Mouse (Mus musculus): ENCODE data around the gene Nfat5. TPM values are rescaled to one million over a fixed set of nuclear protein-coding genes. Genes with fewer than 3 reads are reported as not detected.

The Nfat5 gene
- polyA plus RNA-seq, 1 experiment from 2014 or later, result 11.1 TPM

DNA sequence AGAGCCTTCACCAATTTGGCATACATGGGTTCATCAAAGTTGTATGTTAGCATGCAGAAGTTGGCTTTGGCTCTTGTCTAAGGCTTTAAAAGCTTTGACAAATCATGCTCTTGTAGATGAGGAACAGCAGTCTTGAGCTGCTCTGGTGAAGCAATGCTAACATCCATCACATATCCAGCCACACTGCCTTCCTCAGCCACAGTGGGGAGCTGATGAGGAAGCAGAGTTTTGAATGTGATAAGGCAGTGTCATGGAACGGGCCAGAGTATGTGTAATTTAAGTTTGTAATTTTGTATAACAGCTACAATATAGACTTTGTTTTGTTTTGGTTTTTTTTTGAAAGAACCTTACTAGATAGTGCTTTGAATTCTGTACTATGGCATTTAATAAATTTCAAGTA lies 36.3 kb downstream of the Nfat5 start:
- 47% methylated on average over 1 of the region's 1 CpGs for WGBS
- H3K9me3 ChIP-seq (ENCODE audit: control insufficient read depth, low read length), result no peaks in the 10 kb centered on the region
- H3K36me3 ChIP-seq (ENCODE audit: control insufficient read depth, insufficient read depth, low read length), result no peaks in the 10 kb centered on the region
- H3K27ac ChIP-seq (ENCODE audit: low read length), result no peak overlapping the region
- no peak overlapping the region for H3K4me3 ChIP-seq (ENCODE audit: low read length)
- no peak for ATAC-seq (ENCODE audit: low read depth)
- no peaks in the 10 kb centered on the region for H3K4me1 ChIP-seq (replicated peaks; ENCODE audit: control insufficient read depth, insufficient read depth, low read length)
- no peak overlapping the region for H3K9ac ChIP-seq (ENCODE audit: low read length)
- no peaks in the 10 kb centered on the region for H3K27me3 ChIP-seq (ENCODE audit: control insufficient read depth, insufficient read depth, low read depth, low read length)
- H3K4me2 ChIP-seq (ENCODE audit: low read depth, low read length), result no peak overlapping the region

DNA sequence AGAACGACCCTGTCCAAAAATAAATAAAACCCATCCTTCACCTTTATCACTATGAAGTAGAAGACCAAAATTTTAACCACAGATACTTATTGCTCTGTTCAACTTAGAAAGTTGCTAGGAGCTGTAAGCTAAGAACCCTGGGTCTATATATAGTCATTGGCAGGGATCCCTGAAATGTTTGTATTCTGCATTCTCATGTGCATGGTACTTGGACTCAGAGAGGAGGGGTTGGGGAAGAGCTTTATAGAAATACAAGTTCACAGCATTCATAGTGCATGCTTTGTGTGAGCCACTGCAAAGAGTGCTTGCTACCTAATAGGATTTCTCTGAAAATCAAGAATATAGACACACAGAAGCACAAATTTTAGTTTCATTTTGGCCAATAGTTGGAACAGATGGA lies 43.2 kb downstream of the Nfat5 start:
- H3K27me3 ChIP-seq (ENCODE audit: control insufficient read depth, insufficient read depth, low read depth, low read length), result no peaks in the 10 kb centered on the region
- peaks cover 3% of the 10 kb centered on the region for H3K4me1 ChIP-seq (replicated peaks; ENCODE audit: control insufficient read depth, insufficient read depth, low read length)
- WGBS, result 70% methylated on average over 1 of the region's 1 CpGs
- H3K9me3 ChIP-seq (ENCODE audit: control insufficient read depth, low read length), result no peaks in the 10 kb centered on the region
- 0 out of 2 replicates have a peak overlapping the region, but pooled peaks have one; percentile 31 for H3K27ac ChIP-seq (ENCODE audit: low read length)
- H3K9ac ChIP-seq (ENCODE audit: low read length), result no peak overlapping the region
- H3K36me3 ChIP-seq (ENCODE audit: control insufficient read depth, insufficient read depth, low read length), result peaks cover 4% of the 10 kb centered on the region; the same call in 1 of the 2 replicates
- no peak overlapping the region for H3K4me3 ChIP-seq (ENCODE audit: low read length)
- peak; percentile 38; the same call in 1 of the 2 replicates for ATAC-seq (ENCODE audit: low read depth)
- H3K4me2 ChIP-seq (ENCODE audit: low read depth, low read length), result peak overlapping the region; percentile 3; the same call in 1 of the 2 replicates

- ATAC-seq (ENCODE audit: low read depth), result no peak
- Histone ChIP-seq H3K27me3 (ENCODE audit: control insufficient read depth, insufficient read depth, low read depth, low read length) (no peaks in the 10 kb centered on the region), H3K9me3 (ENCODE audit: control insufficient read depth, low read length) (no peaks in the 10 kb centered on the region), H3K4me1 (replicated peaks; ENCODE audit: control insufficient read depth, insufficient read depth, low read length) (no peaks in the 10 kb centered on the region), H3K9ac (ENCODE audit: low read length) (no peak overlapping the region), H3K4me2 (ENCODE audit: low read depth, low read length) (no peak overlapping the region), H3K27ac (ENCODE audit: low read length) (no peak overlapping the region), H3K4me3 (ENCODE audit: low read length) (no peak overlapping the region), H3K36me3 (ENCODE audit: control insufficient read depth, insufficient read depth, low read length) (peaks cover 43% of the 10 kb centered on the region)
- WGBS, result 81% methylated on average over 4 of the region's 4 CpGs
Observed at GRCm38 (mm10) chr8:107370311-107370710, 77.0 kb downstream of the Nfat5 start.

- no peak overlapping the region for H3K9ac ChIP-seq (ENCODE audit: low read length)
- 91% methylated on average over 3 of the region's 3 CpGs for WGBS
- no peaks in the 10 kb centered on the region for H3K9me3 ChIP-seq (ENCODE audit: control insufficient read depth, low read length)
- H3K27me3 ChIP-seq (ENCODE audit: control insufficient read depth, insufficient read depth, low read depth, low read length), result no peaks in the 10 kb centered on the region
- no peak overlapping the region for H3K4me3 ChIP-seq (ENCODE audit: low read length)
- no peak for ATAC-seq (ENCODE audit: low read depth)
- no peaks in the 10 kb centered on the region for H3K4me1 ChIP-seq (replicated peaks; ENCODE audit: control insufficient read depth, insufficient read depth, low read length)
- no peak overlapping the region for H3K27ac ChIP-seq (ENCODE audit: low read length)
- peaks cover 15% of the 10 kb centered on the region for H3K36me3 ChIP-seq (ENCODE audit: control insufficient read depth, insufficient read depth, low read length)
- H3K4me2 ChIP-seq (ENCODE audit: low read depth, low read length), result no peak overlapping the region
Observed at GRCm38 (mm10) chr8:107377346-107377745, 84.1 kb downstream of the Nfat5 start.

DNA sequence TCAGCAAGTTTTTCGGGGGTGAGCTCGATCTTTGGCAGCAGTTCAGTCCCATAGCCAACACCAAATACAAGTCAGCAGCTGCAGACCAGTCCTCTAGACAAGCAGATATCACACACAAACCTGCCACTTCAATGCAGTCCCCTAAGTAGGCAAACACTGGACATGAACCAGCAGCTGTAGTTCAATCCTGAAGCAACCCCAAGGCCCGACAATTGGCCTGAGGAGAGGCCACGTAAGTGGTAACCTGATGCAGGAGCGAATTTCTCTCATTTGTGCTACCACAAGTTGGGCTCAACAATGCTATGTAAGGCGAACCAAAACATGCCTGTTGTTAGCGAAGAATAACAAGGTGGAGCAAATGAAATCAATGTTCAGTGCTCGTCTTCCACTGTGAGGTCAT lies 87.5 kb downstream of the Nfat5 start:
- Histone ChIP-seq H3K4me1 (replicated peaks; ENCODE audit: control insufficient read depth, insufficient read depth, low read length) (no peaks in the 10 kb centered on the region), H3K4me3 (ENCODE audit: low read length) (no peak overlapping the region), H3K27ac (ENCODE audit: low read length) (no peak overlapping the region), H3K4me2 (ENCODE audit: low read depth, low read length) (no peak overlapping the region), H3K36me3 (ENCODE audit: control insufficient read depth, insufficient read depth, low read length) (peaks cover 12% of the 10 kb centered on the region), H3K27me3 (ENCODE audit: control insufficient read depth, insufficient read depth, low read depth, low read length) (no peaks in the 10 kb centered on the region), H3K9ac (ENCODE audit: low read length) (no peak overlapping the region), H3K9me3 (ENCODE audit: control insufficient read depth, low read length) (no peaks in the 10 kb centered on the region)
- WGBS, result 80% methylated on average over 8 of the region's 8 CpGs
- ATAC-seq (ENCODE audit: low read depth), result no peak

DNA sequence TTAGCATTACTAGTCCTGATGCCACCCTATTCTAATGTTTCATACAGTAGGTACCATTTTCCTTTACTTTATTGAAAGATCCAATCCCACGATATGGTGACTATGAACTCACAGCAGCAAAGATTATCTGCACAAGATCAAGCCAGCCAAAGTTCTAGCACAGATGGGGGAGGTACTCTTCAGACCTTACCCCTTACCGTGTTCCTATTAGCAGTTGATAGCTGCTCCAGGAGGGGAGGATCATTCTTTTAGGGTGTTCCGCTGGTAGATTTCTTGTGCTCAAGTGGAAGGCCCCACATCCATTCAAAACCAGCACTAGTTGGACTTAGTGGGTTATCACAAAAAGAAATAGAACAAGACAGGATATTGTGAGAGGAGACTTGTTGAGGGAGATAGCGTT lies 88.4 kb downstream of the Nfat5 start:
- H3K27ac ChIP-seq (ENCODE audit: low read length), result no peak overlapping the region
- H3K4me1 ChIP-seq (replicated peaks; ENCODE audit: control insufficient read depth, insufficient read depth, low read length), result no peaks in the 10 kb centered on the region
- ATAC-seq (ENCODE audit: low read depth), result no peak
- H3K9ac ChIP-seq (ENCODE audit: low read length), result no peak overlapping the region
- H3K27me3 ChIP-seq (ENCODE audit: control insufficient read depth, insufficient read depth, low read depth, low read length), result no peaks in the 10 kb centered on the region
- 91% methylated on average over 4 of the region's 4 CpGs for WGBS
- no peaks in the 10 kb centered on the region for H3K9me3 ChIP-seq (ENCODE audit: control insufficient read depth, low read length)
- no peak overlapping the region for H3K4me3 ChIP-seq (ENCODE audit: low read length)
- no peak overlapping the region for H3K4me2 ChIP-seq (ENCODE audit: low read depth, low read length)
- peaks cover 12% of the 10 kb centered on the region for H3K36me3 ChIP-seq (ENCODE audit: control insufficient read depth, insufficient read depth, low read length)

DNA sequence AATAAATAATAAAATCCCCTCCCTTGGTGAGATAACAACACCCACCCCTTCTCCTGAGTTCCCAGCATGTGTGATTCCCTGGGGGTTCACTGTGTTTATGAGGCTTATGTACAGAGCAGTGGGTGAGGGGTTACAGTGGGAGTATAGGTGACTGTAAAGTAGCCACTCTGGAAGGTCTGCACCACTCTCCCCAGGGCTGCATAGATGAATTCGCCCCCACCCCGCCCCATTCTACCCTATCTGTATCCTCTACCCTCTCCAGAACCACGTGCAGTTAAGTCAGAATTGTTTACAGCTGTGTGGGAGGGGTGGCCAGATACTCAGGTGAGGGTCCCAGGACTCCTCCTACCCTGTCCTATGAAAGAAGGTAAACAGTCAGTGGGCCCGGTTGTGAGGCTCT lies 89.6 kb downstream of the Nfat5 start:
- H3K4me2 ChIP-seq (ENCODE audit: low read depth, low read length), result no peak overlapping the region
- H3K36me3 ChIP-seq (ENCODE audit: control insufficient read depth, insufficient read depth, low read length), result peaks cover 12% of the 10 kb centered on the region
- H3K4me3 ChIP-seq (ENCODE audit: low read length), result no peak overlapping the region
- no peaks in the 10 kb centered on the region for H3K9me3 ChIP-seq (ENCODE audit: control insufficient read depth, low read length)
- ATAC-seq (ENCODE audit: low read depth), result no peak
- no peak overlapping the region for H3K9ac ChIP-seq (ENCODE audit: low read length)
- H3K27me3 ChIP-seq (ENCODE audit: control insufficient read depth, insufficient read depth, low read depth, low read length), result no peaks in the 10 kb centered on the region
- H3K27ac ChIP-seq (ENCODE audit: low read length), result no peak overlapping the region
- 61% methylated on average over 4 of the region's 4 CpGs for WGBS
- no peaks in the 10 kb centered on the region for H3K4me1 ChIP-seq (replicated peaks; ENCODE audit: control insufficient read depth, insufficient read depth, low read length)

DNA sequence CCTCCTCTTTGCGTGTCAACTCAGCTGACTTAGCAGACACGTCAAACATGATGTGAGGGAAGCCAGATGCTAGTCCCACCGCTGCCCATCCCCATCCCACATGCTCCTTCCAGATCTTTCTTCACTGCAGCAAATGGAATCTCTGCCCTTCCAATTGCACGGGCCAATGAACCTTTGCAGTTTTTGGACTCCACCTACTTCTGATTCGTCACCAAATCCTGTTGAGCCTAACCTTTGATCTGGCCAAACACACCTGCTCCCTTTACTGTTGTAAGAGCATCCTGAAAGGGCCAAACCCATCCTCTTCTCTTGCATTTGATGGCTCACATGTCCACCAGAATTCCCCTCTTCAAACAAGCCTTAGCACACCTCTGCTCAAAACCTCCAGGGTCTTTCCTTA lies 91.4 kb downstream of the Nfat5 start:
- Histone ChIP-seq H3K27ac (ENCODE audit: low read length) (no peak overlapping the region), H3K9me3 (ENCODE audit: control insufficient read depth, low read length) (no peaks in the 10 kb centered on the region), H3K36me3 (ENCODE audit: control insufficient read depth, insufficient read depth, low read length) (peaks cover 7% of the 10 kb centered on the region; the same call in 1 of the 2 replicates), H3K4me1 (replicated peaks; ENCODE audit: control insufficient read depth, insufficient read depth, low read length) (peaks cover 3% of the 10 kb centered on the region), H3K4me2 (ENCODE audit: low read depth, low read length) (no peak overlapping the region), H3K9ac (ENCODE audit: low read length) (no peak overlapping the region), H3K4me3 (ENCODE audit: low read length) (no peak overlapping the region), H3K27me3 (ENCODE audit: control insufficient read depth, insufficient read depth, low read depth, low read length) (no peaks in the 10 kb centered on the region)
- ATAC-seq (ENCODE audit: low read depth), result no peak
- WGBS, result 39% methylated on average over 5 of the region's 5 CpGs

DNA sequence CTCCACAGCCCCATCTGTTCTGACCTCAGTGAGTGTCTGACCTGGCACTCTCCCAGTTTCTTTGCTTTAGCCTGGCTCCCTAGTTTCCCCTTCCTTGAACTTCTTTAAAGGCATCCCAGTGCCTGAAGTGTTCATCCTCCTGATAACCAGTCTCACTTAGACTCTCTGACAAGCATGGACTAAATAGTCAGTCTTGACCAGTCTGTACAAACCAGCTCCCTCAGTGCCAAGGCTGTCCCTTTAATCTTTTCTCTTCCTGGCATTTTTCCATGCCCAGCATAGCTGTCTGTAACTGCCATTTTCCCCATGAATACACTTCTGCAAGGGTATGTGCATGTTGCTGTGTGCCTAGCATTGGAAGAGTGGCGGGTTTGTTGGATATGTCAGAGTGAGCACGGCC lies 91.8 kb downstream of the Nfat5 start:
- H3K4me1 ChIP-seq (replicated peaks; ENCODE audit: control insufficient read depth, insufficient read depth, low read length), result peaks cover 6% of the 10 kb centered on the region

GRCm38 (mm10) chr8:107386171-107386570 lies 92.9 kb downstream of the Nfat5 start:
- 39% methylated on average over 5 of the region's 5 CpGs for WGBS
- Histone ChIP-seq H3K27me3 (ENCODE audit: control insufficient read depth, insufficient read depth, low read depth, low read length) (no peaks in the 10 kb centered on the region), H3K4me1 (replicated peaks; ENCODE audit: control insufficient read depth, insufficient read depth, low read length) (peaks cover 6% of the 10 kb centered on the region), H3K36me3 (ENCODE audit: control insufficient read depth, insufficient read depth, low read length) (no peaks in the 10 kb centered on the region), H3K4me2 (ENCODE audit: low read depth, low read length) (no peak overlapping the region), H3K27ac (ENCODE audit: low read length) (no peak overlapping the region), H3K4me3 (ENCODE audit: low read length) (no peak overlapping the region), H3K9me3 (ENCODE audit: control insufficient read depth, low read length) (no peaks in the 10 kb centered on the region), H3K9ac (ENCODE audit: low read length) (no peak overlapping the region)
- no peak for ATAC-seq (ENCODE audit: low read depth)

More for the DNA sequence above, 91.8 kb downstream of the Nfat5 start:
- Histone ChIP-seq H3K27me3 (ENCODE audit: control insufficient read depth, insufficient read depth, low read depth, low read length) (no peaks in the 10 kb centered on the region), H3K9me3 (ENCODE audit: control insufficient read depth, low read length) (no peaks in the 10 kb centered on the region), H3K4me2 (ENCODE audit: low read depth, low read length) (no peak overlapping the region), H3K27ac (ENCODE audit: low read length) (no peak overlapping the region), H3K36me3 (ENCODE audit: control insufficient read depth, insufficient read depth, low read length) (peaks cover 6% of the 10 kb centered on the region; the same call in 1 of the 2 replicates), H3K4me3 (ENCODE audit: low read length) (no peak overlapping the region), H3K9ac (ENCODE audit: low read length) (no peak overlapping the region)
- 75% methylated on average over 2 of the region's 2 CpGs for WGBS
- ATAC-seq (ENCODE audit: low read depth), result no peak
